Mouse (Mus musculus) forebrain, postnatal 0 days (tissue): ENCODE data around the gene Acot11. TPM values are rescaled to one million over a fixed set of nuclear protein-coding genes. Genes with fewer than 3 reads are reported as not detected.
A peak's percentile ranks its signal among the peaks of the same experiment; 100 is the strongest.

Experiments
- ATAC-seq: fragments of 200-750 bp; cut with Nextera tagmentation; 2 replicates; pipeline ENCODE4 v1.8.0; 2017; ENCODE audit warnings: mild to moderate bottlenecking, moderate library complexity
- DNase-seq: peaks from one replicate; pipeline ENCODE4 v3.0.0-alpha.2; 2015
- H3K27ac ChIP-seq: fragments of 300-500 bp; sonication (generic); 2 replicates; pipeline ENCODE4 v1.5.1; 2014; ENCODE audit warnings: low read depth, mild to moderate bottlenecking, antibody characterized with exemption, low read length, moderate library complexity, mixed read lengths
- H3K27me3 ChIP-seq: fragments of 300-500 bp; sonication (generic); 2 replicates; pipeline ENCODE4 v1.6.1; 2014; ENCODE audit warnings: mild to moderate bottlenecking, low read length, mixed read lengths; ENCODE audit not compliant: insufficient read depth
- H3K36me3 ChIP-seq: fragments of 300-500 bp; sonication (generic); 2 replicates; pipeline ENCODE4 v1.6.1; 2014; ENCODE audit warnings: mild to moderate bottlenecking, moderate library complexity; ENCODE audit not compliant: insufficient read depth
- H3K4me1 ChIP-seq: fragments of 300-500 bp; sonication (generic); 2 replicates; pipeline ENCODE4 v1.6.1; 2014; ENCODE audit warnings: antibody characterized with exemption; ENCODE audit not compliant: insufficient read depth
- H3K4me2 ChIP-seq: fragments of 300-500 bp; sonication (generic); 2 replicates; pipeline ENCODE4 v1.6.1; 2014; ENCODE audit warnings: low read depth, mild to moderate bottlenecking, moderate library complexity
- H3K4me3 ChIP-seq: fragments of 300-500 bp; sonication (generic); 2 replicates; pipeline ENCODE4 v1.5.1; 2014; ENCODE audit warnings: low read depth, low read length, mixed read lengths
- H3K9ac ChIP-seq: fragments of 300-500 bp; sonication (generic); 2 replicates; pipeline ENCODE4 v1.6.1; 2014; ENCODE audit warnings: mild to moderate bottlenecking
- H3K9me3 ChIP-seq: fragments of 300-500 bp; sonication (generic); 2 replicates; pipeline ENCODE4 v1.6.1; 2016; ENCODE audit warnings: low read length
- CTCF ChIP-seq: sonication (generic); IDR thresholded peaks from 2 replicates; pipeline ENCODE4 v1.5.1; 2016; ENCODE audit warnings: antibody characterized with exemption, control low read depth, low read depth
- WGBS: fragments of 180-500 bp; shearing (Covaris S2); extraction: QIAGEN DNeasy Blood & Tissue Kit; methylation state at CpG from one replicate; pipeline ENCODE4 v1.1.7; 2014; 5-methylcytosine and 5-hydroxymethylcytosine counted together
- polyA plus RNA-seq: library from polyadenylated mRNA; unstranded; fragments of >200 nt; fragmentation: Nextera tagmentation; extraction: Ambion mirVana; gene quantifications from 2 replicates; pipeline ENCODE4 v1.2.1, GENCODE M21; 2015
- total RNA-seq: library from RNA; depleted of rRNA; stranded (reverse); fragments of >200 nt; gene quantifications from 2 replicates; pipeline ENCODE4 v1.2.3, GENCODE M21; 2014

Acot11 gene
- total and polyA plus RNA-seq, 2 experiments from 2014 or later, result 1.2 to 5.5 TPM

DNA sequence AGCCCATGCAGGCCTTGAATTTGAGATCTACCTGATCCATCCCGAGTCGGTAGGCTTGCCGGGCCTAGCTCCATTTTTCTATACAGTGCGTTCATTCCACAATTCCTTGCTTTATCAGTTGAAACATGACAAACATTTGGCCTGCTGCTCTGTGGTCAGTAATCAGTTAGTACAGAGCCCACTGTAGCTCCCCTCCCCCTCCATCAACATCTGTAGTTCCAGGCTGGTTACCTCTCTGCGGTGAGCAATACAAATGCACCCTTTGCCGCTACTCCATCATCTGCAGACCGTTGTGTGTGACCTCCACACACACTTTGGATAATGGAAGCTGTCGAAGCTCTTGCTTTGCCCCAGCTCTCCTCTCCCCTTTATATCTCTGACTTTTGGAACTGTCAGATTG lies 6.4 kb upstream of the Acot11 start:
- WGBS, result 97% methylated on average over 8 of the region's 8 CpGs
- no peak overlapping the region for H3K4me3 ChIP-seq

DNA sequence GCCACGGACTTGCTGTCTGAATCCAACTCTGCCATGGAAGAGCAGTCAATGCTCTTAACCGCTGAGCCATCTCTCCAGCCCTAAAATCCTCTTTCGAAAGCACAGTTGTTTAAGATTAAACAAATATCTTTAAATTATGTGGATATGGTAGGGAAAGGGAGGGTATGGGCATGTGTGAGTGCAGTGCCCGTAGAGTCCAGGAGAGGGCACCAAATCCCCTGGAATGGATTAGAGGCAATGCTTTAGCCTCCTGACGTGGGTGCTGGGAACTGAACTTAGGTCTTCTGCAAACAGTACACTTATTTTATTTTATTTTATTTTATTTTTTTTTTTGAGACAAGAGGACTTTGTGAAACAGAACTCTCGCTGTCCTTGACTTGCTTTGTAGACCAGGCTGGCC lies 5.2 kb upstream of the Acot11 start:
- Histone ChIP-seq H3K27me3 (no peaks in the 10 kb centered on the region), H3K9ac (no peak overlapping the region), H3K36me3 (no peaks in the 10 kb centered on the region), H3K4me2 (no peak overlapping the region), H3K4me1 (no peaks in the 10 kb centered on the region), H3K27ac (no peak overlapping the region), H3K4me3 (no peak overlapping the region), H3K9me3 (no peaks in the 10 kb centered on the region)
- DNase-seq, result no peak
- WGBS, result 91% methylated on average over 6 of the region's 6 CpGs
- no peak for ATAC-seq
- peak; percentile 37 for TF ChIP-seq CTCF

More for the DNA sequence above, 6.4 kb upstream of the Acot11 start:
- Histone ChIP-seq H3K4me2 (no peak overlapping the region), H3K27ac (no peak overlapping the region), H3K9me3 (no peaks in the 10 kb centered on the region), H3K4me1 (peaks cover 7% of the 10 kb centered on the region), H3K9ac (no peak overlapping the region), H3K36me3 (no peaks in the 10 kb centered on the region), H3K27me3 (no peaks in the 10 kb centered on the region)
- DNase-seq, result no peak
- no peak for TF ChIP-seq CTCF
- ATAC-seq, result no peak

DNA sequence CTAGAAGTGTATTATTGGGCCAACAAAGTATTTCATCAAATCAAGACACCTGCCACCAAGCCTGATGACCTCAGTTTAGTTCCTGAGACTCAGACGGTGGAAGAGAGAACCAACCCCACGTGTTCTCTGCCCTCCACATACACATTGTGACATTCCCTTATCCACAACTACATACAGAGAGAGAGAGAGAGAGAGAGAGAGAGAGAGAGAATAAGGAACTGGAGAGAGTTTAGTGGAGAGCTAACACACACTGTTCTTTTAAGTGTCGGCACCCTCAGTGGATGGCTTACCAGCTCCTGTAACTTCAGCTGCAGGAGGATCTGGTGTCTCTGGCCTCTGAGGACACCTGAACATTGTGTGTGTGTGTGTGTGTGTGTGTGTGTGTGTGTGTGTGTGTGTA lies 2.5 kb upstream of the Acot11 start:
- no peak for TF ChIP-seq CTCF
- Histone ChIP-seq H3K36me3 (no peaks in the 10 kb centered on the region), H3K27me3 (no peaks in the 10 kb centered on the region), H3K4me3 (no peak overlapping the region), H3K4me2 (no peak overlapping the region), H3K4me1 (no peaks in the 10 kb centered on the region), H3K9me3 (no peaks in the 10 kb centered on the region), H3K27ac (no peak overlapping the region), H3K9ac (no peak overlapping the region)
- ATAC-seq, result no peak
- DNase-seq, result no peak
- 85% methylated on average over 3 of the region's 3 CpGs for whole genome bisulfite sequencing

DNA sequence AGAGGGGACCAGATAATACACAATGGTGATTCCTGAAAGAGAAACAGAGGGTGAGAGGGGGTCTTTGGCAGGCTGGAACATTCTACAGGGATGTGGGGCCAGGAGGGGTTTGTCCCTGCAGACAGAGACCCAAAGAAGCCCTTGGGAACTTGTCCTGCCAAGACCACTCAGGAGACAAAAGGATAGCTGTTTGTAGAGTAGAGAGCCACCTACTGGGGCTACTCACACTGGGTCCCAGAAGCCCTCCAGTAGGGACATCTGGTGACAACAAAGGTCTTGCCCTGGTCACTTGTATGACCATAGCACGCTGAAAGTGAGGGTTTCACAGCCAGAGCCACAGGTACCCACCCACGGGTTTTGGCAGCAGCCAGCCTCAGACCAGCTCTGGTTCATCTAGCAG lies 1.1 kb upstream of the Acot11 start:
- Histone ChIP-seq H3K27ac (no peak overlapping the region), H3K9ac (no peak overlapping the region), H3K4me3 (no peak overlapping the region), H3K9me3 (no peaks in the 10 kb centered on the region), H3K27me3 (no peaks in the 10 kb centered on the region), H3K36me3 (no peaks in the 10 kb centered on the region), H3K4me1 (no peaks in the 10 kb centered on the region), H3K4me2 (no peak overlapping the region)
- 54% methylated on average over 2 of the region's 2 CpGs for WGBS
- no peak for TF ChIP-seq CTCF
- DNase-seq (no peak), ATAC-seq (no peak)

DNA sequence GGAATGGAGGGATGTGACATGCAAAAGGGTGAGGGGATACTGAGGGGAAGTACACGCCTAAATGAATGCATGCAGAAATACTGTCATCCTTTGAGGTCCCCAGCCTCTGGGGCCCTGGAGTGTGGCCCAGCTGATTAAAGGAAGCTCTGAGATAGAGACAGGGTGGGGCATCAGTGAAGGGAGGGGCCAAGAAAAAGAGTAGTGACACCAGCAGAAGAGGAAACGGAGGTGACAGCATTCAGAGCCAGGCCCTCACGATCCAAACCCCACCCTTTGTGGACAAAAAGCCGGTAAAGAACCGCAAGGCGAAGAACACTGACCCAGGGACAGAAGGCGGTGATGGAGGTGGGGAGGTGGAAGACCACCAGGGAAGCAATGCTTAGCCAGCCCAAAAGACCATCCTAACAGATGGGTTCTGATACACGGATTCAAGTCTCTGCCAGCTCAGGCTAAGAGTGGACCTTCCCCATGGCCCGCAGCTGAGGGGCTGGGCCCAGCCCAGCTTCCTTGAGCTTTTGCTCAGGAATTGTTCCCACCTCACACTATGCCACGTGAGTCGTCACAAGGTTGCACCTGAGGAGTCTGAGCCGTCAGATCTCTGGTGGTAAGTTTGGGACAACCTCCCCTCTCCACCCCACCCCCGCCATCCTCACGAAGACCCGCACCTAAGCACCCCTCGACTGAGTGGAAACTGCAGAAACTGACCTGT lies 443 bp downstream of the Acot11 start:
- H3K4me2 ChIP-seq, result peak overlapping the region; percentile 27; the same call in 1 of the 2 replicates
- 49% methylated on average over 16 of the region's 16 CpGs for WGBS

DNA sequence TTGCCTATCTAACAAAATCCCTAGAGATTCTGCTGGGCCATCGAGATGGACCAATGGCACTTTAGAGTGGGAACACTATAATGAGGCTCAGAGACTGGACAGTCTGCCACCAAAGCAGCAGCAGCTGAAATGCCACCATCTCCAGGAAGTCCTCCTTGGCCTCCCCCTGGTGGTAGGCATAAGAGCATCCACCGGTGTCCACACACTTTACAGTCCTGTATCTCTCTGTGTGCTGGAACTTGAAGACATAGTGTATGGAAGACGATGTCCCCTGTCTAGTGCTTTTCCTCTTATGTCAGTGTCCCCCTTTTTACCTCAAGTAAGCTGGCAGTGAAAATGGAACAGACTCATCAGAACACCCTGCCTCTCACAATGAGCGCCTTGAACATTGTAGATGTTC lies 1.0 kb downstream of the Acot11 start:
- DNase-seq, result no peak
- no peak for ATAC-seq
- Histone ChIP-seq H3K9ac (no peak overlapping the region), H3K27me3 (no peaks in the 10 kb centered on the region; the same call in 1 of the 2 replicates), H3K4me2 (no peak overlapping the region), H3K27ac (no peak overlapping the region), H3K4me3 (no peak overlapping the region), H3K4me1 (no peaks in the 10 kb centered on the region), H3K36me3 (no peaks in the 10 kb centered on the region), H3K9me3 (no peaks in the 10 kb centered on the region)
- WGBS, result 86% methylated on average over 4 of the region's 4 CpGs
- peak; percentile 23; the same call in 1 of the 2 replicates for TF ChIP-seq CTCF

More for the DNA sequence above, 443 bp downstream of the Acot11 start:
- DNase-seq (no peak), ATAC-seq (no peak)
- no peak overlapping the region for H3K4me3 ChIP-seq
- no peaks in the 10 kb centered on the region for H3K9me3 ChIP-seq
- no peak overlapping the region for H3K9ac ChIP-seq
- no peaks in the 10 kb centered on the region for H3K36me3 ChIP-seq
- no peaks in the 10 kb centered on the region; the same call in 1 of the 2 replicates for H3K27me3 ChIP-seq
- no peaks in the 10 kb centered on the region for H3K4me1 ChIP-seq
- TF ChIP-seq CTCF, result no peak
- no peak overlapping the region for H3K27ac ChIP-seq

DNA sequence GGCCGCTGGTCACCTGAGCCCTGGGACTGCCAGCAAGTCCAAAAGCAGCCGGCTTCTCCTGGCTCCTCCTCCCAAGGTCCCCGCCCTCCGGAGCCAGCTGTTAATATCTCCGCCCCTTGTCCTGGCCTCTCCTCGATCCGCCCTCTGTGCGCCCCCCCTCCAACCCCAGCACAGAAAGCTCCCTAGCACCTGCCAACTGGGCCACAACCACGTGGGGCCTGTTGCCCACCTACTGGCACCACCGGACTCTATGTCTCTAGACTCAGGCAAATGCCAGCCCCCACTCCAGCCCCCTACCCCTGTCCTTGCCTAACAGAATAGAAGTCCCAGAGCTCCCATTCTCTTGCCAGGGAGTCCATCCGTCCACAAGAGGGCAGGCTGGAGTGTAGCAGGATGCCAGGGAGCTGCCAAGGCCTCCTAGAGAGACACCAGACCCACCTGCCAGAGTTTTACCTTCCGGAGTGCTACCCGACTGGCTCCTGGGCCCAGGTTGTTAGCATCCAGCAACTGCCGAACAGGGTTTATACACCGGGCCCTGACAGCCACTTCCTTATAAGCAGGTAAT lies 4.9 kb downstream of the Acot11 start:
- TF ChIP-seq CTCF, result peak; percentile 76
- Histone ChIP-seq H3K4me1 (no peaks in the 10 kb centered on the region), H3K27me3 (no peaks in the 10 kb centered on the region; the same call in 1 of the 2 replicates), H3K36me3 (no peaks in the 10 kb centered on the region), H3K27ac (no peak overlapping the region), H3K4me2 (peak overlapping the region; percentile 5; the same call in 1 of the 2 replicates), H3K9me3 (no peaks in the 10 kb centered on the region), H3K9ac (no peak overlapping the region), H3K4me3 (no peak overlapping the region)
- WGBS, result 11% methylated on average over 15 of the region's 15 CpGs
- ATAC-seq, result peak; percentile 69
- peak; percentile 71 for DNase-seq
